Mouse (Mus musculus) liver, postnatal 0 days (tissue): ENCODE data around the gene Ldlr.

Experiments
- CTCF ChIP-seq: sonication (generic); IDR thresholded peaks from 2 replicates; pipeline ENCODE4 v1.5.1; 2016; ENCODE audit warnings: antibody characterized with exemption, low read depth
- EP300 ChIP-seq: IDR thresholded peaks from 2 replicates; pipeline ENCODE4 v1.6.1; 2016; ENCODE audit warnings: antibody characterized with exemption, low read depth, mild to moderate bottlenecking

- TF ChIP-seq CTCF (no peak), EP300 (no peak)
Measured at GRCm38 (mm10) chr9:21797921-21798344, 74.7 kb downstream of the Ldlr start.
